Mouse (Mus musculus) hindbrain, embryonic 14.5 days (tissue): ENCODE results near the gene Ankrd52. TPM values are rescaled to one million over a fixed set of nuclear protein-coding genes. Genes with fewer than 3 reads are reported as not detected.

Experiments used
- ATAC-seq: fragments of 200-750 bp; cut with Nextera tagmentation; 2 replicates; pipeline ENCODE4 v1.8.0; 2017; ENCODE audit warnings: moderate number of reproducible peaks, mild to moderate bottlenecking, moderate TSS enrichment, moderate library complexity; ENCODE audit not compliant: low FRiP score
- DNase-seq: peaks from one replicate; pipeline ENCODE4 v3.0.0-alpha.2; 2015; ENCODE audit warnings: low spot score
- H3K27ac ChIP-seq: fragments of 300-500 bp; sonication (generic); 2 replicates; pipeline ENCODE4 v1.5.1; 2014; ENCODE audit warnings: mild to moderate bottlenecking, moderate library complexity
- H3K27me3 ChIP-seq: fragments of 300-500 bp; sonication (generic); 2 replicates; pipeline ENCODE4 v1.6.1; 2014; ENCODE audit warnings: mild to moderate bottlenecking, low read length, mixed read lengths; ENCODE audit not compliant: control insufficient read depth, insufficient read depth
- H3K36me3 ChIP-seq: fragments of 300-500 bp; sonication (generic); replicated peaks from 2 replicates; pipeline ENCODE4 v1.6.1; 2014; ENCODE audit not compliant: control insufficient read depth, insufficient read depth
- H3K4me1 ChIP-seq: fragments of 300-500 bp; sonication (generic); replicated peaks from 2 replicates; pipeline ENCODE4 v1.6.1; 2014; ENCODE audit warnings: antibody characterized with exemption, low read length, mixed read lengths; ENCODE audit not compliant: control insufficient read depth, insufficient read depth
- H3K4me2 ChIP-seq: fragments of 300-500 bp; sonication (generic); replicated peaks from 2 replicates; pipeline ENCODE4 v1.6.1; 2014; ENCODE audit warnings: mild to moderate bottlenecking, moderate library complexity
- H3K4me3 ChIP-seq: fragments of 300-500 bp; sonication (generic); replicated peaks from 2 replicates; pipeline ENCODE4 v1.5.1; 2014; ENCODE audit warnings: mild to moderate bottlenecking, low read length
- H3K9ac ChIP-seq: fragments of 300-500 bp; sonication (generic); 2 replicates; pipeline ENCODE4 v1.6.1; 2014
- H3K9me3 ChIP-seq: fragments of 300-500 bp; sonication (generic); 2 replicates; pipeline ENCODE4 v1.6.1; 2016; ENCODE audit warnings: low read length; ENCODE audit not compliant: control insufficient read depth
- WGBS: fragments of 180-500 bp; shearing (Covaris S2); extraction: QIAGEN DNeasy Blood & Tissue Kit; methylation state at CpG from one replicate; pipeline ENCODE4 v1.1.7; 2014; 5-methylcytosine and 5-hydroxymethylcytosine counted together
- polyA plus RNA-seq: library from polyadenylated mRNA; unstranded; fragments of >200 nt; fragmentation: Nextera tagmentation; extraction: Ambion mirVana; gene quantifications from 2 replicates; pipeline ENCODE4 v1.2.1, GENCODE M21; 2014

Gene Ankrd52
- polyA plus RNA-seq, 1 experiment from 2014 or later = 13.0 TPM

DNA sequence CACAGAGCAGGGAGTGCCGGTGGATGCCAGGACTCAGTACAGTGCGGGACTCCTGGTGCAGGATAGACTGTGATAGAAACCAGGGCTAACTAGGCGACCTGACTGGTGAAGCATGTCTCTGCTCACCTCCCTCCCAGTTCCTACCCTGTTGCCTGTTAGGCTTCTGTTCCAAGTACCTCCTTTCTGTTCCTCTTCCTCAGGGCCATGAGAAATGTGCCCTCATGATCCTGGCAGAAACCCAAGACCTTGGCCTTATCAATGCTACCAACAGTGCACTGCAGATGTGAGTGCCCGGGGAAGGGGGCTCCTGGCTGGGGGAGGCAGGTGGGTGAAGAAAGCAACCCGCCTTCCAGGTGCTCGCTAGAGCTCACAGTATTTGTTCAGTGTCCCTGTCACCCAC is 12.7 kb downstream of the Ankrd52 start:
- Histone ChIP-seq H3K4me1 (no peaks in the 10 kb centered on the region), H3K9me3 (no peaks in the 10 kb centered on the region), H3K27ac (no peak overlapping the region), H3K27me3 (no peaks in the 10 kb centered on the region), H3K4me3 (no peak overlapping the region), H3K4me2 (no peak overlapping the region), H3K9ac (no peak overlapping the region), H3K36me3 (peaks cover 95% of the 10 kb centered on the region)
- ATAC-seq (no peak), DNase-seq (no peak)
- 83% methylated on average over 6 of the region's 6 CpGs for whole genome bisulfite sequencing

DNA sequence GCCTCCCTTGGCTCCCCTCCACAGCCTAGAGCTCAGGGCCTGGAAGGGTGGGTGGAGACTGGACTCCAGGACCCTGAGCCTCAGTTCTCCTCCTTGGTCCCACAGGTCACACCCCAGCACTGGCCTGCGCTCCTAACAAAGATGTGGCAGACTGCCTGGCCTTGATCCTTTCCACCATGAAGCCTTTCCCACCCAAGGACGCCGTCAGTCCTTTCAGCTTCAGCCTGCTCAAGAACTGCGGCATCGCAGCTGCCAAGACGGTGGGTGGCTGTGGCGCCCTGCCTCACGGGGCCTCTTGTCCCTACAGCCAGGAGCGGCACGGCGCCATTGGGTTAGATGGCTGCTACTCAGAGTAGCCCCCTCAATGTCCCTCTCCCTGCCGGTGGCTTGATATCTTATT is 13.5 kb downstream of the Ankrd52 start:
- H3K4me1 ChIP-seq = no peaks in the 10 kb centered on the region
- no peaks in the 10 kb centered on the region for H3K9me3 ChIP-seq
- H3K9ac ChIP-seq = no peak overlapping the region
- peaks cover 88% of the 10 kb centered on the region for H3K36me3 ChIP-seq
- ATAC-seq (no peak), DNase-seq (no peak)
- 85% methylated on average over 12 of the region's 12 CpGs for WGBS
- no peaks in the 10 kb centered on the region for H3K27me3 ChIP-seq
- no peak overlapping the region for H3K4me2 ChIP-seq
- no peak overlapping the region for H3K4me3 ChIP-seq
- no peak overlapping the region for H3K27ac ChIP-seq

DNA sequence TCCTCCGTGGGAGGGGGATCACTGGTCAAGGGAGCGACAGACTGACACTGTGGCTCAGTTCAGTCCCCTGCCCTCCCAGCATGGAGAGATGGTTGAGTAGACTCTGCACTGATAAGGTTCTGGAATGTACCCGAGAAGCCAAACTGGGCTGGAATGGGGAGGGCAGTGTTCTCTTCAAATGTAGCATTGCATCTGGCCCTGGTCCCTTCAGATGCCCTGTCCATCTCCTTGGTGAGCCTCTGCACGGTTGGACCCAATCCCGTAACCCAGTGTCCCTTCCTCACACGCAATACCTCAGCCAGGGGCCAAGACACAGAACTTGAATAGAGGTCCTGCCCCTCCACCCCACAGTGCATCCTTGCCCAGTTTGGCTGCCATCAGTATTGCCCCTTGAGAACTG is 14.9 kb downstream of the Ankrd52 start:
- ATAC-seq = no peak
- H3K27me3 ChIP-seq = no peaks in the 10 kb centered on the region
- WGBS = 79% methylated on average over 6 of the region's 6 CpGs
- no peaks in the 10 kb centered on the region for H3K4me1 ChIP-seq
- H3K9me3 ChIP-seq = no peaks in the 10 kb centered on the region
- peaks cover 79% of the 10 kb centered on the region for H3K36me3 ChIP-seq
- DNase-seq = no peak
- no peak overlapping the region for H3K27ac ChIP-seq
- no peak overlapping the region for H3K4me2 ChIP-seq
- H3K4me3 ChIP-seq = no peak overlapping the region
- no peak overlapping the region for H3K9ac ChIP-seq

GRCm38 (mm10) chr10:128396017-128396673 is 19.2 kb downstream of the Ankrd52 start:
- no peak overlapping the region for H3K27ac ChIP-seq
- DNase-seq (no peak), ATAC-seq (no peak)
- no peak overlapping the region for H3K4me3 ChIP-seq
- no peaks in the 10 kb centered on the region for H3K9me3 ChIP-seq
- H3K27me3 ChIP-seq = no peaks in the 10 kb centered on the region
- peaks cover 36% of the 10 kb centered on the region for H3K36me3 ChIP-seq
- WGBS = 67% methylated on average over 11 of the region's 11 CpGs
- no peak overlapping the region for H3K9ac ChIP-seq
- H3K4me1 ChIP-seq = 0 out of 2 replicates have a peak, but pooled peaks cover 2% of the 10 kb centered on the region
- H3K4me2 ChIP-seq = no peak overlapping the region

GRCm38 (mm10) chr10:128396716-128397264 is 19.9 kb downstream of the Ankrd52 start:
- 0 out of 2 replicates have a peak, but pooled peaks cover 2% of the 10 kb centered on the region for H3K4me1 ChIP-seq
- ATAC-seq (no peak), DNase-seq (no peak)
- H3K36me3 ChIP-seq = peaks cover 29% of the 10 kb centered on the region
- H3K9me3 ChIP-seq = no peaks in the 10 kb centered on the region
- H3K9ac ChIP-seq = no peak overlapping the region
- 75% methylated on average over 10 of the region's 10 CpGs for WGBS
- H3K27me3 ChIP-seq = no peaks in the 10 kb centered on the region
- no peak overlapping the region for H3K4me2 ChIP-seq
- no peak overlapping the region for H3K4me3 ChIP-seq
- H3K27ac ChIP-seq = no peak overlapping the region

GRCm38 (mm10) chr10:128397466-128397865 is 20.6 kb downstream of the Ankrd52 start:
- ATAC-seq (no peak), DNase-seq (no peak)
- H3K9me3 ChIP-seq = no peaks in the 10 kb centered on the region
- H3K4me2 ChIP-seq = no peak overlapping the region
- no peak overlapping the region for H3K9ac ChIP-seq
- H3K36me3 ChIP-seq = peaks cover 23% of the 10 kb centered on the region
- H3K27ac ChIP-seq = no peak overlapping the region
- no peak overlapping the region for H3K4me3 ChIP-seq
- 60% methylated on average over 7 of the region's 7 CpGs for WGBS
- 0 out of 2 replicates have a peak, but pooled peaks cover 2% of the 10 kb centered on the region for H3K4me1 ChIP-seq
- H3K27me3 ChIP-seq = no peaks in the 10 kb centered on the region

GRCm38 (mm10) chr10:128400338-128400737 is 23.4 kb downstream of the Ankrd52 start:
- ATAC-seq = no peak
- H3K4me2 ChIP-seq = no peak overlapping the region
- 34% methylated on average over 5 of the region's 5 CpGs for WGBS

DNA sequence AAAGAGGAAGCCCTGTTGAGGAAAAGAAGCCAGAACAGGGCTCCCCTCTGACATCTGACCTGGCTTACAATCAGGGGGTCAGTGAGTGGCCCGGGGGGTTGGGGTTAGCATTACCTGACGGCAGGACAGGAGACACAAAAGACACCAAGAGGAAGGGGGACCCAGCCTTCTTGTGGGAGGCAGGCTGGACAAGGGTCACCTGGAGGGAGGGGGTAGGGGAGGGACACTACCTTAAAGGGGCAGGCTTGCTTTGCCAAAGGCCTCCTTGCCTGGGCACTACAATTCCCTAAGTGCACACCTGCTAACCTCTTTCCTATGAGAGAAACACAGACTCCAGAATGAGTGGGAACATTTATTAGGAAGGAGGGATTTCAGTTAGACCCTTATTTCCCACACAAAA is 24.1 kb downstream of the Ankrd52 start, which contains the start of gene Slc39a5:
Slc39a5 (minus strand) TSS at position 174 of the 400 bp plus-strand sequence.
- 0 out of 2 replicates have a peak, but pooled peaks cover 2% of the 10 kb centered on the region for H3K4me1 ChIP-seq
- H3K9me3 ChIP-seq = no peaks in the 10 kb centered on the region
- DNase-seq (no peak), ATAC-seq (no peak)
- H3K9ac ChIP-seq = no peak within 1 kb of the TSS
- WGBS = 17% methylated on average over 2 of the region's 2 CpGs
- no peak within 1 kb of the TSS for H3K27ac ChIP-seq
- H3K36me3 ChIP-seq = peaks cover 14% of the 10 kb centered on the region
- H3K27me3 ChIP-seq = no peaks in the 10 kb centered on the region
- H3K4me3 ChIP-seq = no peak within 1 kb of the TSS
- no peak within 1 kb of the TSS for H3K4me2 ChIP-seq

More at GRCm38 (mm10) chr10:128400338-128400737, 23.4 kb downstream of the Ankrd52 start:
- 0 out of 2 replicates have a peak, but pooled peaks cover 2% of the 10 kb centered on the region for H3K4me1 ChIP-seq
- no peak overlapping the region for H3K4me3 ChIP-seq
- H3K27ac ChIP-seq = no peak overlapping the region
- DNase-seq = no peak
- no peaks in the 10 kb centered on the region for H3K27me3 ChIP-seq
- peaks cover 13% of the 10 kb centered on the region for H3K36me3 ChIP-seq
- no peak overlapping the region for H3K9ac ChIP-seq
- H3K9me3 ChIP-seq = no peaks in the 10 kb centered on the region

GRCm38 (mm10) chr10:128401638-128402037 is 24.7 kb downstream of the Ankrd52 start:
- Histone ChIP-seq H3K4me2 (no peak overlapping the region), H3K27ac (no peak overlapping the region), H3K9ac (no peak overlapping the region), H3K27me3 (no peaks in the 10 kb centered on the region), H3K9me3 (no peaks in the 10 kb centered on the region), H3K36me3 (peaks cover 20% of the 10 kb centered on the region), H3K4me3 (no peak overlapping the region), H3K4me1 (0 out of 2 replicates have a peak, but pooled peaks cover 2% of the 10 kb centered on the region)
- ATAC-seq (no peak), DNase-seq (no peak)
- WGBS = 84% methylated on average over 9 of the region's 9 CpGs
